ENCODE assay signal across 8 mouse cellular contexts in the genomic region with DNA sequence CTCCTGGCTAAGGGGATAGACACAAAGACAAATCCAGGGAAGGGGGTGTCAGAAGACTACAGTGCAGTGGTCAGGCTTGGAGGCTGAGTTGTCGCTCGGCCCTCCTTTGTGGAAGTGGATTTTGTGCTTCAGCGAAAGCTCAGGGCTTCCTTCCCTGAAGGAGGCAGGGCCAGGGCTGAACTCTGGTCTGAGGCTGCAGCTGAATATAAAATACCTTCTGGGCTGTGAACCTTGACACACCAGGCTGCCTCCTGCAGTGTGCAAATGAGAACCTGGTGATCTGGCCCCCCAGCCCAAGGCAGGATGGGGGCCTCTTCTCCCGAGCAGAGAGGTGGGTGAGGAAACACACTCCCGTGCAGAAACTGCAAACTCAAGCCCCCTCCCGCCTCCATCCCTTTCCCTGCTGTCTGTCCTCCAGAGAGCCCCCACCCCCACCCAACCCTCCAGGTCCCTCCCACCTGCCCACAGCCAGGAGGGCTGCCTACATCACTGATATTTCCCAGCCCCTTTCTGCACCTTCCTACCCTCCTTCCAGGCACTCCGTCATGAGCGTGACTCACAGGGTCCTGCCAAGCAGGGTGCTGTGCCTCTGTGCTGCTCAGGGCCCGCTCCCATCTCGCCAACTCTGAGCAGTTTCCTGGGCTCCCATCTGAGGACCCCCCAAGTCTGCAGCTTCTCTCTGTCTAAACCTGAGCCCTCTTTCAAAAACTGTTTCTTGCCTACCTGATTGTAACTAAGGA. TPM values are rescaled to one million over a fixed set of nuclear protein-coding genes. Genes with fewer than 3 reads are reported as not detected.
DNase-seq lines count a peak whose midpoint lies in the region; ATAC-seq and TF ChIP-seq lines count a peak whose summit lies in the region.

No protein-coding gene starts in this region.

- no peak for DNase-seq in layer of hippocampus, adult 2 months (ENCODE audit: low spot score in 2 of 2)
- no peak for DNase-seq in layer of hippocampus, adult 8-10 months (ENCODE audit: low spot score in 2 of 2)
- no peak for DNase-seq in hindbrain, embryonic 14.5 days (ENCODE audit: low spot score)
- peak; percentile 59 to 81 for DNase-seq in kidney, postnatal 4 days
- DNase-seq in frontal cortex, adult 2 months (ENCODE audit: extremely low spot score in 1 of 2, low spot score in 1 of 2): no peak
- no peak for DNase-seq in right cerebral cortex, adult 2 months (ENCODE audit: low spot score in 2 of 2)
- no peak for DNase-seq in urinary bladder, adult 18-20 months (ENCODE audit: low spot score in 2 of 2)

- H3K9ac ChIP-seq in hindbrain, embryonic 14.5 days: peak overlapping the region; percentile 24; the same call in 1 of the 2 replicates
- H3K9ac ChIP-seq in stomach, embryonic 16.5 days (ENCODE audit: low read length): no peak overlapping the region

- H3K36me3 ChIP-seq in hindbrain, embryonic 14.5 days (replicated peaks; ENCODE audit: control insufficient read depth, insufficient read depth): no peaks in the 10 kb centered on the region
- no peaks in the 10 kb centered on the region for H3K36me3 ChIP-seq in stomach, embryonic 16.5 days (ENCODE audit: control insufficient read depth, insufficient read depth, low read length)

- ATAC-seq in hindbrain, embryonic 14.5 days (ENCODE audit: low FRiP score): peak; percentile 24; the same call in 1 of the 2 replicates
- ATAC-seq in stomach, embryonic 16.5 days (ENCODE audit: insufficient read depth, low FRiP score): peak; percentile 51; the same call in 1 of the 2 replicates

- no peak for TF ChIP-seq CTCF in layer of hippocampus, adult 2 months (conservative IDR thresholded peaks at IDR 0.05)

- no peak overlapping the region for H3K4me3 ChIP-seq in layer of hippocampus, adult 2 months
- H3K4me3 ChIP-seq in hindbrain, embryonic 14.5 days (replicated peaks; ENCODE audit: low read length): no peak overlapping the region
- no peak overlapping the region for H3K4me3 ChIP-seq in stomach, embryonic 16.5 days (replicated peaks; ENCODE audit: low read length)

- H3K4me1 ChIP-seq in hindbrain, embryonic 14.5 days (replicated peaks; ENCODE audit: control insufficient read depth, insufficient read depth, low read length): peaks cover 14% of the 10 kb centered on the region
- peaks cover 10% of the 10 kb centered on the region for H3K4me1 ChIP-seq in stomach, embryonic 16.5 days (ENCODE audit: control insufficient read depth, insufficient read depth, low read length)

- 0 out of 2 replicates have a peak overlapping the region, but pooled peaks have one; percentile 10 for H3K27ac ChIP-seq in layer of hippocampus, adult 2 months
- 0 out of 2 replicates have a peak overlapping the region, but pooled peaks have one; percentile 5 for H3K27ac ChIP-seq in hindbrain, embryonic 14.5 days
- H3K27ac ChIP-seq in stomach, embryonic 16.5 days (ENCODE audit: low read length): no peak overlapping the region

- no peaks in the 10 kb centered on the region for H3K9me3 ChIP-seq in hindbrain, embryonic 14.5 days (ENCODE audit: control insufficient read depth, low read length)
- H3K9me3 ChIP-seq in stomach, embryonic 16.5 days (replicated peaks; ENCODE audit: control insufficient read depth, low read length): no peaks in the 10 kb centered on the region

- H3K4me2 ChIP-seq in hindbrain, embryonic 14.5 days (replicated peaks): no peak overlapping the region
- no peak overlapping the region for H3K4me2 ChIP-seq in stomach, embryonic 16.5 days (ENCODE audit: low read depth, low read length)

- H3K27me3 ChIP-seq in hindbrain, embryonic 14.5 days (ENCODE audit: control insufficient read depth, insufficient read depth, low read length): no peaks in the 10 kb centered on the region
- no peaks in the 10 kb centered on the region for H3K27me3 ChIP-seq in stomach, embryonic 16.5 days (ENCODE audit: control insufficient read depth, insufficient read depth, low read length)

- WGBS in hindbrain, embryonic 14.5 days: 24% methylated on average over 10 of the region's 10 CpGs
- 38% methylated on average over 10 of the region's 10 CpGs for WGBS in stomach, embryonic 16.5 days

RNA-seq across cellular contexts. Expression of a gene that starts 6.4 kb away (rescaled TPM):
- 10 to 100 TPM; 21.7 to 25.9 TPM for total RNA-seq in layer of hippocampus, adult 2 months (2021)
- total RNA-seq in layer of hippocampus, adult 8-10 months (2022): 10 to 100 TPM; 19.5 to 30.3 (median 23.8) TPM
- polyA plus RNA-seq in hindbrain, embryonic 14.5 days (2014; fragmentation: Nextera tagmentation; extraction: Ambion mirVana): 4.8 and 5.0 TPM in 2 replicates
- 3.4 and 3.9 TPM in 2 replicates for polyA plus RNA-seq in stomach, embryonic 16.5 days (2015; fragmentation: Nextera tagmentation; extraction: Ambion mirVana)
- 14.7 and 15.5 TPM in 2 replicates for polyA plus RNA-seq in frontal cortex, adult 2 months (2012; rRNA removed)

RNA-seq across cellular contexts. Expression of a gene that starts 40.9 kb away (rescaled TPM):
- under 1 TPM; 0.69 to 0.97 TPM for total RNA-seq in layer of hippocampus, adult 2 months (2021)
- 1 to 10 TPM in 3 of 4 experiments, under 1 TPM in 1; 0.87 to 1.7 (median 1.4) TPM for total RNA-seq in layer of hippocampus, adult 8-10 months (2022)
- 1.2 TPM in 2 replicates for polyA plus RNA-seq in hindbrain, embryonic 14.5 days (2014; fragmentation: Nextera tagmentation; extraction: Ambion mirVana)
- polyA plus RNA-seq in stomach, embryonic 16.5 days (2015; fragmentation: Nextera tagmentation; extraction: Ambion mirVana): 30.7 and 38.4 TPM in 2 replicates
- polyA plus RNA-seq in frontal cortex, adult 2 months (2012; rRNA removed): 1.9 and 2.1 TPM in 2 replicates

RNA-seq across cellular contexts. Expression of a gene that starts 59.1 kb away (rescaled TPM):
- total RNA-seq in layer of hippocampus, adult 2 months (2021): 100 to 1,000 TPM; 203 to 223 TPM
- total RNA-seq in layer of hippocampus, adult 8-10 months (2022): 100 to 1,000 TPM; 175 to 209 (median 187) TPM
- polyA plus RNA-seq in hindbrain, embryonic 14.5 days (2014; fragmentation: Nextera tagmentation; extraction: Ambion mirVana): 13.3 and 13.8 TPM in 2 replicates
- polyA plus RNA-seq in stomach, embryonic 16.5 days (2015; fragmentation: Nextera tagmentation; extraction: Ambion mirVana): 0.10 and 0.14 TPM in 2 replicates
- 95.3 and 104 TPM in 2 replicates for polyA plus RNA-seq in frontal cortex, adult 2 months (2012; rRNA removed)

Comparison
In these comparisons a context has a peak if more than half of its experiments do, and no peak if none do; other contexts are left out.
1. DNase-seq: peak in kidney, postnatal 4 days (2 of 2); none in layer of hippocampus, adult 2 months (0 of 2), layer of hippocampus, adult 8-10 months (0 of 2), hindbrain, embryonic 14.5 days (single experiment), frontal cortex, adult 2 months (0 of 2), right cerebral cortex, adult 2 months (0 of 2) and urinary bladder, adult 18-20 months (0 of 2).
2. RNA of a gene that starts 40.9 kb away (polyA plus RNA-seq): 30.7 to 38.4 TPM in stomach, embryonic 16.5 days; 1.9 to 2.1 TPM in frontal cortex, adult 2 months and 1.2 TPM in hindbrain, embryonic 14.5 days; every median in the first group is over 10 times any median in the second.
3. RNA of a gene that starts 59.1 kb away (polyA plus RNA-seq): 95.3 to 104 TPM in frontal cortex, adult 2 months and 13.3 to 13.8 TPM in hindbrain, embryonic 14.5 days; 0.10 to 0.14 TPM in stomach, embryonic 16.5 days; every median in the first group is over 10 times any median in the second.